Mouse (Mus musculus): ENCODE measurements at regions not wholly inside any gene's neighbourhood (a gene's known extent, or its start where the extent isn't known, plus 50 kb on each side); places are given as distances from the start of the nearest gene placed in this dataset.
A peak's percentile ranks its signal among the peaks of the same experiment; 100 is the strongest.
"Not testable (repeated sequence)": the region's sequence is repeated elsewhere in the genome, so short reads cannot be mapped to it uniquely, and the experiment has no call there.

DNA sequence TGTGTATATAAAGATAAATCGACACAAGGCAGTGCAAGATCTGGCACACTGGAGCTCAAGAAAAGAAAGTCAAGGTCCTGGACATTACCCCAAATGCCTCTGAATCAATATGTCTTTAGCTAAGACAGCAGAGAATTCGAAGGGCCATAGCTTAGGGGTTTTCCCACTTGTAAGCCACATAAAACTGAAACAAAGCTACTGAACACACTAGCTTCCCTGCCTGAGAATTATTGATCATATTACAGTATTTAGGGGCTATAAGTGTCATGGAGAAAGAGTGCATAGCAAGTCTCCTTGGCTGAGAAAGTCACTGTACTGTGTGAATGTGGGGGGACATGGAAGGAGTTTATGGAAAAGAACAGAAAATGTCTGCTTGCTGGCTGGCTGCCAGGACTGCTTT lies 207.3 kb upstream of the Htr1f start:
- no peak for DNase-seq

DNA sequence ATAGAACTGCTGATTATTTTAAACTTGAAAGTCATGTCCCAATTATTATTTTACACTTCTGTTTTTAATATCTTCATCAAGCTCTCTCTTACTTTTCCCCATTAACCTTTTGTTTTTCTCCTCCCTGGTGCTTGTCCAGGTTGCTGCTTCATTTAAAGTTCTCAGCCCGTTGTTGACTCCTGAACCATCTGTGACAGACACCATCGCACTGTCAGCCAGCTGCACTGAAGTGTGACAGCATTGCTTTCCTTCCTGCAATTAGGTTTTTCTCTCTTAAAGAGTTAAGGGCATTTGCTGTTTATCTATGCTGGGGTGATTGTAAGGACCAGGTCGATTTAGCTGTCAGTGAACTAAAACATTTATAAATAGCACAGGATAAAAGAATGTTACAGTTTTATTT lies 205.3 kb upstream of the Pou1f1 start:
- DNase-seq: no peak

DNA sequence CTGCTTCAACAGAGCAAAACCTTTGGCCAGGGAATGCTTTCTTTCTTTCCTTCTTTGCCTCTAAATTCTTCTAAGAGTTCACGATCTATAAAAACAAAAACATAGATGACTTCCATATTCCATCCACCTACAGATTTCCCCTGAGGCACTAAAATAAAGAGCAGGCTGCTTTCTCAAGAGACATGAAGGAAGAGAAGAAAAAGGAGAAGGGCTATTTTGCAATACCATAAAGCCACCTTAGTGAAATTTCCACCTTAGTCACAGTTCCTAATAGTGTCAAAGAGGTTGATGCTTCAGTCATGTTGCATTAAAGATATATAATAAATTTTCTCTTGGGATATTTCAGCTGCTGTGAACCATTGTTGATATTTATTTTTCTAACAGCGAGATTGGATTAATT lies 187.9 kb upstream of the Pou1f1 start:
- DNase-seq: no peak

DNA sequence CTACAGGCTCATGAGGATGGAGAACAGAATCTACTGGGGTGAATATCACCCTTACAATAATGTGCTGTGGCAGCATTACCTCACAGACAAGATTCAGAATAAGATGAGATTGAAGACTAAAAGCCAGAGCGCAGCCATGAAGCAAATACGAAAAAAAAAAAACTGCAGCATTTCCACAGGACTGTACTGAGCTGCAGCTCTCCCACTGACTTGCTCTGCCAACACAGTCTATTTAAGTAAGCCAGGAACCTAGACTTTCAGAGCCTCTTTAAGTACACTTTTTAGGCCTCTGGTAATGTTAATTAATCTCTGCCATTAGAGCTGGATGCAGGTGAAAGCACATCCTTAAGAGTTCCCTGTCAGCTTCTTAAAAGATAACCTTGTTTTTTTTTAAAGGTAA lies 181.1 kb upstream of the Pou1f1 start:
- no peak for DNase-seq

- DNase-seq: no peak
These were observed 160.4 kb upstream of the Pou1f1 start for GRCm38 (mm10) chr16:65359881-65360280.

- no peak for DNase-seq
These were observed 151.0 kb upstream of the Pou1f1 start for GRCm38 (mm10) chr16:65369271-65369670.

DNA sequence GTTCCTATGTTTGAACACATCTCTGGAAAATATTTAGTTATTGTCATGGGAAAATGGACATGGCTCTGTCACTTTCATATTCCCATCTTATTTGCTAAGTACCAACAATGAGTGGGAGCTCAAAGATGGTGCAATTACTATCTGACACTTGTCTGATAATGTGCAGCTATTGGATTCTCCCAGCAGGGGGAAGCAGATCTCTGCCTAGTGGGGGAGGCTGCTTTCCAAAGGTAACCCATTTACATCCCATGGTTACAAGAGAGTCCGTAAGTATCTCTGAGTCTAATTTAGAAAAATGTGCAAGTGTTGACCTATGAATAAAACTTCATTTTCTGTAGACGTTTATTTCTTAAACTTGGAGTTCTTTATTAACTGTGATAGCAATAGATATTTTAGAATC lies 149.4 kb upstream of the Pou1f1 start:
- DNase-seq: peak; percentile 3

DNA sequence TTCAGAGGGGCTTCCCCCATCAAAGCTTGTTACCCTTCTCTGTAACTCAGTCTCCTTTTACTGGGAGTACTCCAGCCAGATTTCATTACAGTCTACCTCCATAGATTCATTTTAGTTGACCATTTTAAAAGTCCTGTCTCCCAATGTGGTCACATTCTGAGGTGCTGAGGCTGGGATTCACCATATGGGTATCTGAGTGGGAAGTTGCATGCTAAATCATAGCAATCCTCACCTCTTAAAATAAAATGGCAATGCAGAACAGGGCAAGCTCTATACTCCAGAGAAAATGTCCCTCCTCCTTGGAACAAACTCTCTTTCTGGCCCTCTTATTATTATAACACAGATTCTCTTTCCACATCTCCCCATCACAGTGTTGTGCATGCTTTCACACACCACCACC lies 143.8 kb upstream of the Pou1f1 start:
- no peak for DNase-seq

DNA sequence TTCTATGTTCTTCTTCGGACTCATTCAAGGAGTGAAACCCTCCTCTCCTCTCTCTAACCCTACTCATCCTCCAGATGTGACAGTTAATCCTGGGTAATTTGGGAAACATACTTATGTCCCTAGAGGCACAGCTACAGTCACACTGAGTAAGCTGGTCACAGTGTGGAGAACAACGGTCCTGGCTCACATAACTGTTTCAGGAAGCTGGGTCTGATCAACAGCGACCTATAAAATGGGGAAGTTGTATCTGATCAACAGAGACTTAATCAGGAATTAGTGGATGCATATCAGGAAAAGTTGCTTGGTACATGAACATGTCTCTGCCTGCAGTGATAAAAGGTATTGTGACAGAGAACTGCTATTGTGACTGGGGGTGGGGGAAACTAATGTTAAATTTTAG lies 142.0 kb upstream of the Pou1f1 start:
- DNase-seq: no peak

- no peak for DNase-seq
These were observed 140.4 kb upstream of the Pou1f1 start for GRCm38 (mm10) chr16:65379939-65380338.

DNA sequence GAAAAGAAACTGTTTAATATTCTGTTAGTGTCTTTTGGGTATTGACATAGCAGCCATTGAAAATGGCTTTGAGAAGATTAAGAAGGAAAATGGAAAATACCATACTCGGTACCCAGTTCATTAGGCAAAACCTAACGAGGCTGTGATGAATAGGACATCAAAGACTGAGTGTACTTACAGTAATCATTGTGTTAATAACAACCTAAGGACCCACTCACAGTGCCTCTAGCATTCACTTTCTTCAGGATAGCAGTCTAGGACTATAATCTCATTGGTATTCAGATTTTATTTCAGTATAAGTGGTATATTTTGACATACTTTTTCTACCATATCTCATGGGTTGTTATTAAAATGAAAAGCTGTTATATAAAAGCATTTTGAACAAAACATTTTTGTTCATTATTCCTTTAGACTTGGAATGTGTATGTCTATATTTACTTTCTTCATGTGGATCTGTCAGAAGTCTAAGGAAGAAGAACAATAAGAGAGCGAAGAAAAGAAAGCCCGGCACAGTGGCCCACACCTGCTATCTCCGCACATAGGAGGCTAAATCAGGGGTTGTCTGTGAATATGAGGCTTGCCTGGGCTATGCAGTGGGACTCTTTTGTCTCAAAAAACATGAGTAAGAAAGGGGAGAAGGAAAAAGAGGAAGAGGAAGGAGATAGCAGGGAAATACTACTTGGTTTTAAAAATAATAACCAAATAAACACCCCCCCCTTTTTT lies 116.2 kb upstream of the Pou1f1 start:
- DNase-seq: no peak

DNA sequence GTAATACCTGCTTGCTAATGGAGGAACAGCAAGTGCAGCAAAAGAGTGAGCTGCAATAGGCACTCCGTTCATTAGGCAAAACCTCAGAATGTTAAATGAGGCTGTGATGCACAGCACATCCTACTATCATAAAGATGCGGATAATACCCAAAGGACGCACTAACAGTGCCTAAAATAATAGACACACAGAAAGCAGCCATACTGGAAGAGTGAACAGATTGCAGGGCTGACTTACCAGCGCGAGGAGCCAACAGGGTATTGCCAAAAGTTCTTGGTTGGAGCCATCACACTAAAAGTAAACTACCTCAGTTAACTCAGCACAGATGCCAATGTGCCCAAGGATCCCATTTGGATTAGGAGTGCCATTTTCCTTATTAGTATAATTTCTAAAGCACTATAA lies 115.5 kb upstream of the Pou1f1 start:
- no peak for DNase-seq

DNA sequence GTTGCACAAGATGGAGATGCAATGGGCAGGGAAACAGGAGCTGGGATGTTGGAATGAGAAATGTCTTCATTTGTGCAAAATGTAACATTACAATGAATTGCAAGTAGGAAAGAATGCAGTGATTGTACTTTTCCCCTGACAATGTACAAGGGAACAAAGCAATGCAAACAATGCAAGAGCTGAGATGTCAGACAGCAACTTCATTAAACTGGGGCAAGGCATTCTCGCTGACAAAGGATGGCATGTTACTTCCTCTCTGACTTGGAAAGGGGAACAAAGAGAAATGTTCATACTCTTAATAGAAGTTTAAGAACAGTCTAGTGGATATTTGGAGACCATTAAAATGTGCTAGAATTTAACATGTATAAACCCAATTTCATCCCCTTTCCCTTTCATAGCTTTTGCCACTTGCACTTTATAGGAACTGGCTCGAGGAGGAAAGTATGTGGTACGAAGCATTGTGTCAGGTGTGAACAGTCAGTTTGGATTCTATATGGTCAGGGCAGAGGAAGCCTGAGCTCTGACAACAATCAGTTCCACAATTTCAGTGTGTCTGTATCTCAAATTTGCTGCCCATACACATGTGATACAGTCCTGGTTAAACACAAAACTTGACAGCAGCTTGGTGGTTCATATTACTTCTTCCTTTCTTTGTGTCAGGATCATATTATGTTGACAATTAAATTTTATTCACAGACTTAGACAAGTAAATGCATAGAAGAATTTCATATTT lies 114.3 kb upstream of the Pou1f1 start:
- no peak for DNase-seq

DNA sequence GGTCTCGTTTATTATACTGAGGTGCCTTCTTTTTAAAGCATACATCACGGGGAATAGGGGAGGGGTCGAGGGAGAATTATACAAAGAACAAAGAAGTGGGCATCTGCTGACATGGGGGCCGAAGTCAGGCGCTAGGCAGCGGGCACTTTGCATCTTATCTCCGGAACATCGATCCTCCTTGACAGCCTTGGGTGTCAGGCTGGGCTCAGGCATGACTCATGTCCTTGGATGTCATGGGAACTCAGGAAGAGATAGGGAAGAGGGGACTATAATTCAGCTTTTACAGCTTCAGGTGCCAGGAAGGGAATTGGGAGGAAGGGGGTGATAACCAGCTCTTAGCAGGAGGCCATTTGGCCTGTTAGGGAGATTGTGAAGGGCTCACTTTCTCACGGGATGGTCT lies 88.3 kb upstream of the Pou1f1 start:
- DNase-seq: peak; percentile 48

DNA sequence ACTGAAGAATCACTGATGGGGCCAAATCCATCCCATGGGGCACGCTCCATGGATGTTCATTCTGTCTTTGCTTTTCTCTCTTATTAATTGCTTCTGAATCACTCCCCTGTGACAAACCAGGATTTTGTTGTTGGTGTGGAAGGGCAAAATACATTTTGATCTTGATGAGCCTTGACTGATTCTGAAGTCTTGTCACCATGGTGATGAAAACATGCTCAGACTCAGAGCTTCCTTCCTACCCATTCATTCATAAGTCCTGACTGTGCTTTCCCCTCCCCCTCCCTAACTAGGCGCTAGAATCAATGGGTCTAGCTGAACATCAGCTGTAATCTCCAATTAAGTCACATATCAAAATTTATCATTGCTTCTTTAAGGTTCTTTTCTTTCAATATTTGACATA lies 84.2 kb upstream of the Pou1f1 start:
- no peak for DNase-seq

DNA sequence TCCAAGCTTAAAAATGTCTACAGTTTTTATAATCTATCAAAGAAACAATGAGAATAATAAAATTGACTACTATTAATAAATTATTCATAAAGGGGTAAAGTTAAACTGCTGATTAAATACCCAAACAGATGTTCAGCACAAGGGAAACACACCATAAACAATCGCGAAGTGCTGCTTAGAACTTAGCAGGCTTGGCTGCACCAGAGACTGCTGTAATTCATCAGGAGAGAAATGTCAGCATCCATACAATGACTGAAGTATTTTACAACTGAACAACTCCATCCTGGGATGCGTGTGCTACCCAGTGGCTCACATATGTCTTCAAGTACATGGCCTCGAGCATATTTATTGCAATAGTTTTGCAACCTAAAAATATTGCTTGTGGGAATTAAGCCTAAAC lies 78.4 kb upstream of the Pou1f1 start:
- DNase-seq: no peak

- no peak for DNase-seq
These were observed 71.5 kb upstream of the Pou1f1 start for GRCm38 (mm10) chr16:65448810-65449209.

DNA sequence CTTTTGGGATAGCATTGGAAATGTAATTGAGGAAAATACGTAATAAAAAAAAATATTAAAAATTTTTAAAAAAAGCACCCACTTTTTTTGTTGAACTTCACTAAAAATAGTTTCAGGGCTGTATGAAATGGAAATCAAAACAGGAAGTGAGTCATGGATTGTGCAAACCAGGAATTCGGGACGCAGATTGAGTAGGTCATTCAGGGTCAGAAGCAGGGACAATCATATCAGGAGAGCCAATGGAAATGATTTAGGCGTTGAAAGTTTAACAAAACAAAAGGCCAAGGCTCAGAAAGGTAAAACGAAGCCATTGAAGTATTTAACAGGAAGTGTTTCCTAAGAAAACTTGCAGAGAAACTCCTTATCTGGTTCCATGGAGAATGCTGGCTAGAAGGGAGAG lies 69.6 kb upstream of the Pou1f1 start:
- DNase-seq: no peak

DNA sequence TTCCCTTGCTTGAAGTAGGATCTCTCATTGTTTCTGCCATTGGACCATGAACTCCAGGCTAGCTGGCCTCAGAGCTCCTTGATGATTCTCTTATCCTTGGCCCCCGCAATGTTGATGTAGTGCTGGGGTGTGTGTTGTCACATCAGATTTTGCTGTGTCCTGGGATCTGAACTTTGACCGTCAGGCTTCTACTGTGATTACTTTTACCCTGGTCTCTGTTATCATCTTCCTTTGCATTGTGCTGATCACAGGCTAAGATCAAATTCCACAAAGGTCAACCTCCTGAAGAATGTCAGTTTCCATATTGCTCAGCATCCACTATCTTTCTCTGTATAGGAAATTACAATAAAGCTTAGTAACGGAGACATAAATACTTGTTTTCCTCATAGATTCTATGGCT lies 68.4 kb upstream of the Pou1f1 start:
- DNase-seq: no peak

DNA sequence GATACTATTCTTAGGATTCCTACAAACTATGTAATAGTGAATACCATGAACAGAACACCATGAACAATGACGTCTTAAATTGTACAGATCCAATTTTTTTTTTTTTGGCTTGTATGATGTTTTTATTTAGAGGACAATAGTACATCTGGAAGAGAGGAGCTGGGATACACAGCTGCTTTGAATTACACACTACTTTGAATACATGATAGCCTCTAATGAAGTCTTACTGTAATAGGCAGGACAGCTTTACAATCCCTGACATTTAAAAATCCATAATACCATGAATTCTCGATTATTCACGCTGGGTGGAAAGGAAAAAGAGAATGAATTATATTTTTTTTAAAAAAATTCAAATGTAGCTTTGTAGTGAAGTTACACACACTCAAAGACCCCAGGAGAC lies 63.4 kb upstream of the Pou1f1 start:
- not testable (repeated sequence) for DNase-seq

GRCm38 (mm10) chr16:65458234-65458633 lies 62.1 kb upstream of the Pou1f1 start:
- DNase-seq: no peak

DNA sequence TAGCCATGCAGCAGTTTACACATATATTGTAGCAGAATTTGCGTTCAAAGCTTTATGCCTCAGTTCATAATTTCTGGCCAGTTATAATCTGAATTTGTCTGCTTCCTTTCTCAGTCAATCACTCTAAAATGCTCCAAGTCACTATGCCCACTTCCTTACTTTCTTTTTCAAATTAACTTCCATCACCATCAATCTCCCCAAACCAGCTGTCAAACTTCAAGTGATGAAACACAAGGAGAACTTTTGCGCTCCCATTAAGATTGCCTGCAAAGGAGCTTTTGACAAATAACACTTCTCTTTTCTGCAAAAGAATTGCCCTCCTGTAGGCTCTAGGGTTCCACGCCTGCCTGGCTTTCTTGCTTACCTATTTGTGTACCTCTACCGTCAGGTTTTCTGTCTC lies 50.6 kb upstream of the Pou1f1 start:
- DNase-seq: no peak
